Mouse (Mus musculus): ENCODE measurements around the gene Stum. TPM values are rescaled to one million over a fixed set of nuclear protein-coding genes. Genes with fewer than 3 reads are reported as not detected.
"Not testable (repeated sequence)": the region's sequence is repeated elsewhere in the genome, so short reads cannot be mapped to it uniquely, and the experiment has no call there.

The Stum gene
- total RNA-seq, 2 experiments from 2014 or later, result 1.2 TPM

- intact Hi-C loops (cut with DNase I; ENCODE audit: low total_unique reads), result no loop called here
- no peak for DNase-seq
Measured at GRCm38 (mm10) chr1:180392137-180392798, 91.0 kb downstream of the Stum start.

GRCm38 (mm10) chr1:180391575-180391945 lies 91.7 kb downstream of the Stum start:
- no peak for DNase-seq
- intact Hi-C loops (cut with DNase I; ENCODE audit: low total_unique reads), result no loop called here

- intact Hi-C loops (cut with DNase I; ENCODE audit: low total_unique reads), result no loop called here
- DNase-seq, result no peak
Measured at GRCm38 (mm10) chr1:180390746-180391574, 92.3 kb downstream of the Stum start.

- DNase-seq, result peak; percentile 47
- intact Hi-C loops (cut with DNase I; ENCODE audit: low total_unique reads), result no loop called here
Measured at GRCm38 (mm10) chr1:180390321-180390731, 93.0 kb downstream of the Stum start.

GRCm38 (mm10) chr1:180389213-180389760 lies 94.0 kb downstream of the Stum start:
- DNase-seq, result not testable (repeated sequence)
- intact Hi-C loops (cut with DNase I; ENCODE audit: low total_unique reads), result loop anchor here (10.0 kb wide), 1 partner anchor 54 kb away; the partner anchor contains the start of gene Itpkb

- no peak for DNase-seq
- intact Hi-C loops (cut with DNase I; ENCODE audit: low total_unique reads), result loop anchor here (10.0 kb wide), 1 partner anchor 54 kb away; the partner anchor contains the start of gene Itpkb
Measured at GRCm38 (mm10) chr1:180388481-180388880, 94.8 kb downstream of the Stum start.

- intact Hi-C loops (cut with DNase I; ENCODE audit: low total_unique reads), result loop anchor here (10.0 kb wide), 1 partner anchor 53 kb away; the partner anchor contains the start of gene Itpkb
- no peak for DNase-seq
Measured at GRCm38 (mm10) chr1:180387750-180388480, 95.4 kb downstream of the Stum start.

- intact Hi-C loops (cut with DNase I; ENCODE audit: low total_unique reads), result loop anchor here (10.0 kb wide), 1 partner anchor 52 kb away; the partner anchor contains the start of gene Itpkb
- peak; percentile 99 for DNase-seq
Measured at GRCm38 (mm10) chr1:180386951-180387749, 96.2 kb downstream of the Stum start.

- DNase-seq, result no peak
- intact Hi-C loops (cut with DNase I; ENCODE audit: low total_unique reads), result loop anchor here (10.0 kb wide), 1 partner anchor 51 kb away; the partner anchor contains the start of gene Itpkb
Measured at GRCm38 (mm10) chr1:180385308-180385707, 98.0 kb downstream of the Stum start.

GRCm38 (mm10) chr1:180384486-180384885 lies 98.8 kb downstream of the Stum start:
- DNase-seq, result no peak
- intact Hi-C loops (cut with DNase I; ENCODE audit: low total_unique reads), result loop anchor here (10.0 kb wide), 1 partner anchor 50 kb away; the partner anchor contains the start of gene Itpkb

GRCm38 (mm10) chr1:180383884-180384283 lies 99.4 kb downstream of the Stum start:
- intact Hi-C loops (cut with DNase I; ENCODE audit: low total_unique reads), result loop anchor here (10.0 kb wide), 1 partner anchor 49 kb away; the partner anchor contains the start of gene Itpkb
- no peak for DNase-seq

Other genes with a start within 250 kb of the Stum start
- 10 to 100 TPM in 1 of 2 experiments, 1 to 10 TPM in 1; 10.0 to 10.3 TPM for gene Psen2, start 220.1 kb downstream of the Stum start, total RNA-seq (2021)
- gene Itpkb, start 153.0 kb downstream of the Stum start, total RNA-seq (2021), result 10 to 100 TPM; 27.6 to 28.6 TPM
- gene Parp1, start 85.4 kb upstream of the Stum start, total RNA-seq (2021), result 10 to 100 TPM; 51.9 to 53.6 TPM
- 1 to 10 TPM; 3.2 to 3.6 TPM for gene Lin9, start 157.6 kb upstream of the Stum start, total RNA-seq (2021)
- gene Mixl1, start 213.5 kb upstream of the Stum start, total RNA-seq (2021), result not detected
- 10 to 100 TPM; 15.4 to 16.9 TPM for gene Acbd3, start 242.5 kb upstream of the Stum start, total RNA-seq (2021)